Mouse (Mus musculus) naive thymus-derived CD4-positive, alpha-beta T cell, adult 2 months (primary cell): ENCODE measurements around the gene Fbxw21.

Source experiments
- DNase-seq: peaks from one replicate; pipeline ENCODE4 v3.0.0-alpha.2; 2011; ENCODE audit warnings: low read depth

The Fbxw21 gene

DNA sequence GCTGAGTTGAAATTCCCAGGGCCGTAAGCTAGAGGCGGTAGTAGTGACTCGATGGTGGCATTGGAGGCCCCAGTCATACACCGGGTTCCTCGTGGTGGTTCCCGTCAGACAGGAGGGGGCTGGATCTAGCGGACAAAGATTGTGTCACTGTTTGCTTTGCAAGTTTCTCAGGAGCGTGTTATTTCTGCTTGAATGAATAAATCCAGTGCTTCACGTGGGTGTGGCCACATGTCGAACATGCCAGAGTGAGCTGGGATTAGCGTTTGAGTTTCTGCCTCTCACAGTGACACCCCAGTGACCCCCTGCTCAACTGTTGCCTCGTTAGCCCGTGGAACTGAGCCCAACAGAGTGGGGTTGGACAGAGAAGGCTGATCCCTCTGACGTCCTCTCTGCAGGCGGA is 71.4 kb downstream of the Fbxw21 start:
- DNase-seq = no peak
